ENCODE assay signal across 15 mouse cellular contexts in genomic region chr13:44399370-44399685, GRCm38 (mm10).
DNase-seq lines count a peak whose midpoint lies in the region; ATAC-seq lines count a peak whose summit lies in the region.
"Had no signal": no experiment of that assay in that cellular context is flagged by ENCODE, and none has a peak within 500 bp of the region (broad histone marks: within the 10 kb centered on the region; RNA-seq: fewer than 3 reads in every experiment).

No protein-coding gene starts in this region.

- peak overlapping the region; percentile 58; the same call in 1 of the 2 replicates for H3K27ac ChIP-seq in embryonic facial prominence, embryonic 15.5 days (replicated peaks)
- H3K27ac ChIP-seq: forebrain, embryonic 10.5 days; heart, embryonic 10.5 days; liver, embryonic 13.5 days; neural tube, embryonic 12.5 days had no signal

- no peaks in the 10 kb centered on the region for H3K9me3 ChIP-seq in embryonic facial prominence, embryonic 15.5 days (replicated peaks)
- H3K9me3 ChIP-seq: forebrain, embryonic 10.5 days; heart, embryonic 10.5 days; liver, embryonic 13.5 days; megakaryocyte, embryonic 14.5 days; neural tube, embryonic 12.5 days had no signal

- DNase-seq in left cerebral cortex, postnatal 4 days, result peak; percentile 71
- no peak for DNase-seq in left cerebral cortex, adult 18-20 months (ENCODE audit: low spot score in 2 of 2)
- peak; percentile 77 for DNase-seq in cerebellum, adult 8-10 months
- DNase-seq in thymus, postnatal 0 days (ENCODE audit: low spot score), result no peak
- DNase-seq in kidney, adult 11 months, result no peak
- DNase-seq: kidney, adult 9 months; liver, embryonic 13.5 days; lung, postnatal 10 days; thymus, postnatal 25 days had no signal

- no peak overlapping the region for H3K4me3 ChIP-seq in embryonic facial prominence, embryonic 15.5 days (replicated peaks)
- H3K4me3 ChIP-seq: forebrain, embryonic 10.5 days; heart, embryonic 10.5 days; liver, embryonic 13.5 days; megakaryocyte, embryonic 14.5 days; neural tube, embryonic 12.5 days had no signal

- no peaks in the 10 kb centered on the region for H3K27me3 ChIP-seq in embryonic facial prominence, embryonic 15.5 days
- H3K27me3 ChIP-seq: liver, embryonic 13.5 days; megakaryocyte, embryonic 14.5 days; neural tube, embryonic 12.5 days had no signal

- no peak overlapping the region for H3K4me2 ChIP-seq in embryonic facial prominence, embryonic 15.5 days (replicated peaks)
- H3K4me2 ChIP-seq: liver, embryonic 13.5 days; neural tube, embryonic 12.5 days had no signal

- no peaks in the 10 kb centered on the region for H3K36me3 ChIP-seq in embryonic facial prominence, embryonic 15.5 days
- H3K36me3 ChIP-seq: forebrain, embryonic 10.5 days; heart, embryonic 10.5 days; liver, embryonic 13.5 days; neural tube, embryonic 12.5 days had no signal

- H3K9ac ChIP-seq in embryonic facial prominence, embryonic 15.5 days, result no peak overlapping the region
- H3K9ac ChIP-seq: liver, embryonic 13.5 days; neural tube, embryonic 12.5 days had no signal

- WGBS in embryonic facial prominence, embryonic 15.5 days, result 37% methylated on average over 3 of the region's 4 CpGs

- intact Hi-C loops in left cerebral cortex, postnatal 4 days (cut with DNase I), result no loop called here

- ATAC-seq in cerebellum, adult (ENCODE audit: insufficient number of reproducible peaks, low FRiP score, low TSS enrichment), result peak; percentile 16; the same call in 1 of the 2 replicates
- ATAC-seq in embryonic facial prominence, embryonic 15.5 days (ENCODE audit: insufficient number of reproducible peaks, low FRiP score, low TSS enrichment, low read depth), result no peak

- H3K4me1 ChIP-seq in embryonic facial prominence, embryonic 15.5 days, result peaks cover 17% of the 10 kb centered on the region
- H3K4me1 ChIP-seq: liver, embryonic 13.5 days; neural tube, embryonic 12.5 days had no signal

Comparison
In these comparisons a context has a peak if more than half of its experiments do, and no peak if none do; other contexts are left out.
1. DNase-seq: peak in left cerebral cortex, postnatal 4 days (single experiment) and cerebellum, adult 8-10 months (single experiment); none in left cerebral cortex, adult 18-20 months (0 of 2), thymus, postnatal 0 days (single experiment) and kidney, adult 11 months (single experiment).